Mouse (Mus musculus): ENCODE results near the gene Gstt4.

Gene Gstt4

GRCm38 (mm10) chr10:75835761-75836531 lies 13.6 kb upstream of the Gstt4 start:
- no peak for DNase-seq (ENCODE audit: low spot score)

GRCm38 (mm10) chr10:75835307-75835706 lies 13.0 kb upstream of the Gstt4 start:
- DNase-seq (ENCODE audit: low spot score), result peak; percentile 60

GRCm38 (mm10) chr10:75834721-75835120 lies 12.4 kb upstream of the Gstt4 start:
- peak; percentile 26 for DNase-seq (ENCODE audit: low spot score)

GRCm38 (mm10) chr10:75834250-75834649 lies 11.9 kb upstream of the Gstt4 start:
- peak; percentile 89 for DNase-seq (ENCODE audit: low spot score)

- DNase-seq (ENCODE audit: low spot score), result no peak
Observed at GRCm38 (mm10) chr10:75833456-75834080, 11.2 kb upstream of the Gstt4 start.

GRCm38 (mm10) chr10:75832272-75832895 lies 10.0 kb upstream of the Gstt4 start:
- DNase-seq (ENCODE audit: low spot score), result peak; percentile 81

- DNase-seq (ENCODE audit: low spot score), result no peak
Observed at GRCm38 (mm10) chr10:75830275-75830670, 7.9 kb upstream of the Gstt4 start.

- DNase-seq (ENCODE audit: low spot score), result no peak
Observed at GRCm38 (mm10) chr10:75829529-75830274, 7.4 kb upstream of the Gstt4 start.

GRCm38 (mm10) chr10:75828500-75828931 lies 6.2 kb upstream of the Gstt4 start:
- no peak for DNase-seq (ENCODE audit: low spot score)

GRCm38 (mm10) chr10:75827668-75828360 lies 5.5 kb upstream of the Gstt4 start:
- DNase-seq (ENCODE audit: low spot score), result no peak

GRCm38 (mm10) chr10:75824530-75824929 lies 2.2 kb upstream of the Gstt4 start:
- no peak for DNase-seq (ENCODE audit: low spot score)

- no peak for DNase-seq (ENCODE audit: low spot score)
Observed at GRCm38 (mm10) chr10:75823782-75824181, 1.4 kb upstream of the Gstt4 start.

- no peak for DNase-seq (ENCODE audit: low spot score)
Observed at GRCm38 (mm10) chr10:75819882-75820281, 2.5 kb downstream of the Gstt4 start.

- DNase-seq (ENCODE audit: low spot score), result no peak
Observed at GRCm38 (mm10) chr10:75818641-75819040, 3.7 kb downstream of the Gstt4 start.

GRCm38 (mm10) chr10:75804217-75804616 lies 18.1 kb downstream of the Gstt4 start:
- no peak for DNase-seq (ENCODE audit: low spot score)

GRCm38 (mm10) chr10:75798176-75798696 lies 24.1 kb downstream of the Gstt4 start, which contains the start of gene Gstt1:
Gene Gstt1 (minus strand): TSS chr10:75798584.
- DNase-seq (ENCODE audit: low spot score), result peak; percentile 57

- DNase-seq (ENCODE audit: low spot score), result peak; percentile 57
Observed at GRCm38 (mm10) chr10:75797619-75798175, 24.6 kb downstream of the Gstt4 start.

GRCm38 (mm10) chr10:75796731-75797516 lies 25.4 kb downstream of the Gstt4 start:
- DNase-seq (ENCODE audit: low spot score), result no peak

GRCm38 (mm10) chr10:75794880-75795279 lies 27.5 kb downstream of the Gstt4 start:
- peak; percentile 31 for DNase-seq (ENCODE audit: low spot score)

GRCm38 (mm10) chr10:75790773-75791172 lies 31.6 kb downstream of the Gstt4 start:
- DNase-seq (ENCODE audit: low spot score), result peak; percentile 53

All from embryo, embryonic 10 days (tissue).